Mouse (Mus musculus): ENCODE results near the gene Ppp1r8.
A peak's percentile ranks its signal among the peaks of the same experiment; 100 is the strongest.
"Not testable (repeated sequence)": the region's sequence is repeated elsewhere in the genome, so short reads cannot be mapped to it uniquely, and the experiment has no call there.

The Ppp1r8 gene

GRCm38 (mm10) chr4:132806620-132807191, 36.3 kb downstream of the Ppp1r8 start:
- DNase-seq: no peak

DNA sequence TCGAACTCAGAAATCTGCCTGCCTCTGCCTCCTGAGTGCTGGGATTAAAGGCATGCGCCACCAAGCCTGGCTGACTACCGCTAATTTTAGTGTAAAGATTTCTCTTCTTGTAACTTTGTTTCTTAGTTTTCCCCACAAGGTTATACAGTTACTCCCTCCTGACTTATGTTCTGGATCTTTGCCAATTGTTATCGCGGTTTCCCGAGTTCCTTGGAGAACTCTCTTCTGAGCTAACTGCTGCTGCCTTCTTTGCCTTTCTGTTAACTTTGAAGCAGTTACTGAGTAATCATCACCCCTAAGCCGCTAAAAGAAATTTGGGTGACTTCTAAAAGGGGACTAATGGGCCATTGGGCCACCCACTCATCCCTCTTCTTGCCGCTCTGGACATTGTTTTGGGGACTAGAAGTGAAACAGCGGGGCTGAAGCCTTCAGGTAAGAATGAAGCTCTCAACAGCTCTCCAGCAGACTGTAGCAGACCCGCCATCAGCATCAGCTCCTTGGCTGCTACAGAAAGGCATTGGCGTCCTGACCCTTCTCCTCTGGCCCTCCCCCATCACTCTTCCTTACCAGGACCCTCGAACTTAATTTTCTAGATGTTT, 37.3 kb downstream of the Ppp1r8 start:
- no peak for DNase-seq

DNA sequence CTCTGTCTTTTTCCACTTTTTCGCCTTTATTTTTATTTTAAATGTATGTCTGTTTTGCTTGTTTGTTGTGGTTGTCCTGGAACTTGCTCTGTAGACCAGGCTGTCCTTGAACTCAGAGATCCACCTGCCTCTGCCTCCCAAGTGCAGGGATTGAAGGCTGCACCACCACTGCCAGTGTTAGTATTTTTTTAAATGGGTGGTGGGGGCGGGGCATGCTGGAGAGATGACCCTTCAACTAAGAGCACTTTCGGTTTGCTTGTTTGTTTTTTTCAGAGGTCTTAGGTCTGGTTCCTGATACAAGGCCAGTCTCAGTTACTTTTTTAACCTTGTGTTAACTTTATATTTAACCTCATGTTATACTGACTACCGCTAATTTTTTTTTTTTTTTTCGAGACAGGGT, 37.8 kb downstream of the Ppp1r8 start:
- DNase-seq: no peak

- no peak for DNase-seq
These were observed 38.6 kb downstream of the Ppp1r8 start for GRCm38 (mm10) chr4:132804331-132804730.

- no peak for DNase-seq
These were observed 39.1 kb downstream of the Ppp1r8 start for GRCm38 (mm10) chr4:132803876-132804275.

- DNase-seq: no peak
These were observed 39.8 kb downstream of the Ppp1r8 start for GRCm38 (mm10) chr4:132803212-132803611.

DNA sequence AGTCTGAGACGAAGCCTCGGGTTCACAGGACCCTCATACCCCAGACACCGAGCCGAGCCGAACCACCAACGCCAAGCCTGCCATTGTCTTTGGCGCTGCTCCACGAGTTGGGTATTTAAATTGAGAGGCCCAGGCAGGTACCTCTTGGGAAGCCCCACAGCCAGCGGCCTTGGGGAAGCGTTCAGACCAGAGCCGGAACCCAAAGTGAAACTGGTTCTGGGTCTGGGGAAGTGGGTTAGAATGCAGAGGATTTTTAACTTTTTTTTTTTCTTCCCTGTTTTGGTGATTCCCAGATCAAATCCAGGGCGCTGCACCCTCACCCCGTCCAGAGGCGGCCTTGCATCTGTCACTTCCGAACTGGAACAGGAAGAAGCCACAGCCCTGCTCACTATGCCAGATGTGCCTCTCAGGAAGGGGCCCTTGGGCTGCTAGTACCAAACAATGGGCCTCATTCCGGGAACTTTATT, 40.8 kb downstream of the Ppp1r8 start:
- no peak for DNase-seq

DNA sequence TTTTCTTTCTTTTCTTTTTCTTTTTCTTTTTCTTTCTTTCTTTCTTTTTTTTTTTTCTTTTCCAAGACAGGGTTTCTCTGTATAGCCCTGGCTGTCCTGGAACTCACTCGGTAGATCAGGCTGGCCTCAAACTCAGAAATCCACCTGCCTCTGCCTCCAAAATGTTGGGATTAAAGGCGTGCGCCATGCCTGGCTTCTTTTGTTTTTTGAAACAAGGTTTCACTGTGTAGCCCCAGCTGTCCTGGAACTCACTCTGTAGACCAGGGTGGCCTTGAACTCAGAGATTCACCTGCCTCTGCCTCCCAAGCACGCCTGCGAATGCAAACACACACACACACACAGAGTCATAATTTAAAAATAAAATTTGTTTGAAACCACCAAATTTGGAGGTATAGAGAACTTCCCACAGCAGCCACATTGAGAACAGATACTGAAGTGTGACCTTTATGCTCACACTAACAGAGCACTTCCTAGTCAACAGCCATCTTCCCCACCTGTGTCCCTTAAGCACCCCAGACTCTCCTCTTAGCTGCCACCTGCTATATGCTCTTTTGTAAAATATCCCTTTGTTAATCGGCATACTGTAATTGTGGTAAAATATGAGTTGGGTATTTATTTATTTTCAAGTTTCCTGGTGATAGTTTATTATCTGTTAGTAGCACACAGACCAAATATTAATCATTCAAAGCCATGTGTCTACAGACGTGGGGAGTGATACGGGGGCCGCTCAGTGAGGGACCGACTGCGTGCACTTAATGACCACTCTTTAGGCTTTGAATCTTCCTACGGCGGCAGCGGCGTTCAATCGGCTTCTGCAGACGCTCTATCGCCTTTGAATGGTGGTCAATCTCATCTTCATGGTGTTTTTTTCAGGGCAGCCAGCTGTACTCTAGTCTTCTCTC, 41.5 kb downstream of the Ppp1r8 start:
- DNase-seq: no peak

DNA sequence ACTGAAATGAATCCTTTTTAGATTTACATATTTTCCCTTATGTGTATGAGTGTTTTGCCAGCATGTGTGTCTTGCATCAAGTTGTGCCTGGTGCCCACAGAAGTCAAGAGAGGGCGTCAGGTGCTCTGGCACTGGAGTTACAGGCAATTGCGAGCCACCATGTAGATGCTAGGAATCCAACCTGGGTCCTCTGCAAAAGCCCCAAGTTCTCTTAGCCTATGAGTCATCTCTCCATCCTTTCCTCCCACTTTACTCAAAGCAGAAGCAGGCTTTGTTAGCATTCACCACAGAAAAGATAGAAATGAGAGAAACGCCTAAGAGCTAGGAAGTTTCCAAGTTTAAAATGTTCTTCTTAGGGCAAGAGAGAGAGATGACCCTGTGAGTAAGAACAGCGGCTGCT, 43.1 kb downstream of the Ppp1r8 start:
- DNase-seq: no peak

GRCm38 (mm10) chr4:132798666-132799065, 44.3 kb downstream of the Ppp1r8 start:
- not testable (repeated sequence) for DNase-seq

DNA sequence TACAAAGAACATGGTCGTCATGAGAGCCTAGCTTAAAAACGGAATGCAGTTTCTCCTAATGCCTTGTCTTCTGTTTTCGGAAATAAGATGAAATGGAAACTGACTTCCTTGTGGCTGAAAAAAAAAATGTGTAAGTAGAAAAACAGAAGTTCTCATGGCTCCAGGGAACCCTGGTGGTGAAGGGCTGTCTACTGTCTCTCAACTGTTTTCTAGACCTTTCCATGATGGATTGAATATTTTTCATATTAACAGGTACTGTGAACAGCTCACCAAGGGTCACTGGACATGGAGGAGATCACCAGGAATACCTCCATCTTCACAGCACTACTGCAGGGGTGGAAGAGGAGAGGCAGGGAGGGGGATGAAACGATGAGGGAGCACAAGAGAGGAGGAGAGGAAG, 44.9 kb downstream of the Ppp1r8 start:
- no peak for DNase-seq

- DNase-seq: no peak
These were observed 45.5 kb downstream of the Ppp1r8 start for GRCm38 (mm10) chr4:132797461-132797860.

DNA sequence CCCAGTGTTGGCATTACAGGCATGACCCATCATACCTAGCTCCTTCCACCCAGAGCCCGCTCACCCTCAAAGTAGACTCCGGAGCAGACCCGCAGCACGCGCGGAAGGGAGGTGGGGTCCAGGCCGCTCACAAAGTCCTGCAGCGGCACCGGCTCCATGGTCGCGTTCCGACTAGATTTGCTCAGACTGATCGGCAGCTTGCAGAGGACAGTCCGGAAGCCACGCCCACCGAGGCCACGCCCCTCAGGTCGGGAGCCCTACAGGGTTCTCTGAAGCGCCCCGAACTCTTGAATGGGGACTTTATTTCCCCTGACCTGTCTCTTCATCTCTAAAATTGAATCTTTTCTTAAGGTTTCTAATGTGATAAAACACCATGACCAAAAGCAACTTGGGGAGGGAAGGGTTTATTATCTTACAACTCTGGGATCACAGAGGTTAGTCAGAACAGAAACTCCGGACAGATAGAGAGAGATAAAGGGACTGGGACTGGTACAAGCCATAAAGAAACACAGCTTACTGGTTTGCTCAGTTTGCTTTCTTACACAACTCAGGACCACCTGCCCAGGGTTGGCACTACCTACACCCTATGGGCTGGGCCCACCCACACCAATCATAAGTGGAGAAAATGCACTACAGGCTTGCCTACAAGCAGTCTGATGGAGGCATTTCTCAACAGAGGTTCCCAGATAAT, 46.6 kb downstream of the Ppp1r8 start, which contains the start of gene Themis2:
Themis2 (minus strand) TSS at position 192 of the 691 bp plus-strand sequence.
- peak; percentile 63 for DNase-seq

DNA sequence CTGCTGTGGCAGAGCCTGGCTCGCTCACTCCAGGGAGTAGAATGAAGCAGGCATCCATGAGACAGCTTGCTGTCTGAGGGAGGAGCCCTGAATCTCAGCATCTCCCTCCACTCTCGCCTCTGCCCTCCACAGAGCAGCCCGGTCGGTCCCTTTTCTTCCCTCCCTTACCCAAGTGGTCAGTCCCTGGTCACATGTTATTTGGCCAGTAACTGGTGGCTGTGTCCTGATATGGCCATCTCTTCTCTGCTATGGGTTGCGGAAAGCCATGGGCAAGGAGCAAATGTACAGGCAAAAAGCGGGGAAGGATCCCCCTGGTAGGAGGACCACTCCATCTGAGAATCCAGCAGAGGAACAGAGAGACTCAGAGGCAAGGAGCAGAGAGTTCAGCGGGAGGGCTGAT, 47.8 kb downstream of the Ppp1r8 start:
- no peak for DNase-seq

- DNase-seq: no peak
These were observed 48.2 kb downstream of the Ppp1r8 start for GRCm38 (mm10) chr4:132794760-132795159.

- no peak for DNase-seq
These were observed 48.9 kb downstream of the Ppp1r8 start for GRCm38 (mm10) chr4:132794028-132794427.

GRCm38 (mm10) chr4:132793322-132794004, 49.5 kb downstream of the Ppp1r8 start:
- not testable (repeated sequence) for DNase-seq

DNA sequence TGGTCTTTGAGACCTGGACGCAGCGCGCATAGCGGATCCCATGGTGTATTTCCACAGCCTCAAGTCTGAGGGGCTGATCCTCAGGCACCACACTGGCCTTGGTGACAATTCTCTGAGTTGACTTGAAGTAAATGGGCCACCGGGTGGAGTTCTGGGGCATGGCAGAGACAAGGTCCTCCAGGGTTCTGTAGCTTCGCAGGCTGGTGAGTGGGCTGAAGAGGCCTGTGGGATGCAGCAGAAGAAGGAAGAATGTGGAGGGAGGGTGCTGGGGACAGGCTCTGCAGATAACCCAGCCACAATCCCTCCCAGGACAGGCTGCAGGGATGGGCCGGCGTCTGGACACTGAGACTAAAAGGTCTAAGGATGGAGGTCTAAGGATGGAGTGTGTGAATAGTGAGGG, 53.2 kb downstream of the Ppp1r8 start:
- DNase-seq: no peak

DNA sequence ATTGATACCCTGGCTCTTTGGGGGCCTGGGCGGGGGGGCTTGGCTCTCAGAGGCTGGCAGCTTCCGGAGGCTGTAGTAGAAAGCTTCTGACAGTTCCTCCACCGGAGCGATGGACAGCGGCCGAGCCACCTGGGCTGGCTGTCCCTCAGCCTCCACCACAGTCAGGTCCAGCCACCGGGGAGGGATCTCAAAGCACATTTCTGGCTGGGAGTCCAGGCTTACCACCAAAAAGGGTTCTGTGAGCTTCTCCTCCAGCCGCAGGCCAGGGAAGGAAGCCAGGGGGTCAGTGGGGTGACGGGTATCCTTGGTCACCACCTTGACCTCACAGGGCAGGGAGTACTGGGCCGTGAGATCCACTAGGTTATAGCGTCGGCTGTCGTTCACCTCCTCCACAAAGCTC, 57.7 kb downstream of the Ppp1r8 start:
- no peak for DNase-seq

DNA sequence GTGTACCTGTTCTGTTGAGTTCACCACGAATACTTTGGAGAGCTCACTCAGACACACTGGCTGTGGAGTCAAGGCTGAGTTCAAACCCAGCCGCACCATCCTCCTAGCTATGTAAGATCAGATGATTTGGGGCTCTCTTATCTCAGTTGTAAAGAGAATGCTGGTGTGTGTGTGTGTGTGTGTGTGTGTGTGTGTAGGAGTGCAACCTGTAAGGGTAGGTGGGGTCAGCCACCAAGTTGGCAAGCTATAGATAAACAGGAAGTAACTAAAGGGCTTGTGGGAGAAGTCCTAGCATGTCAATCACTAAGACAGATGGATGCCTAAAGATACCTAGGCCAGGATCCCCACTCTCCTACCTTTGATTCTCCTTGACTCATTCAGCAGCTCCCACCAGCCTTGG, 59.2 kb downstream of the Ppp1r8 start:
- DNase-seq: no peak

GRCm38 (mm10) chr4:132780288-132780687, 62.7 kb downstream of the Ppp1r8 start:
- DNase-seq: no peak

GRCm38 (mm10) chr4:132778562-132779201, 64.3 kb downstream of the Ppp1r8 start:
- DNase-seq: no peak

All from kidney, adult 18-20 months (tissue).